ENCODE assay signal across 13 mouse cellular contexts in genomic region chr2:52720231-52721025, GRCm38 (mm10). TPM values are rescaled to one million over a fixed set of nuclear protein-coding genes. Genes with fewer than 3 reads are reported as not detected.
A peak's percentile ranks its signal among the peaks of the same experiment; 100 is the strongest.
DNase-seq lines count a peak whose midpoint lies in the region; ATAC-seq and TF ChIP-seq lines count a peak whose summit lies in the region.
"Had no signal": no experiment of that assay in that cellular context is flagged by ENCODE, and none has a peak within 500 bp of the region (broad histone marks: within the 10 kb centered on the region; RNA-seq: fewer than 3 reads in every experiment).

No protein-coding gene starts in this region.

- no peak for TF ChIP-seq POLR2A in liver, adult 2 months (IDR thresholded peaks at IDR 0.05; ENCODE audit: extremely low read depth, insufficient read depth, low read length)

- 57% methylated on average over 13 of the region's 13 CpGs for WGBS in liver, adult 2 months
- WGBS in liver, embryonic 11.5 days: 72% methylated on average over 13 of the region's 13 CpGs
- 68% methylated on average over 13 of the region's 13 CpGs for WGBS in hindbrain, embryonic 10.5 days
- WGBS in midbrain, embryonic 16.5 days: 27% methylated on average over 13 of the region's 13 CpGs

- TF ChIP-seq CTCF in liver, adult 2 months (IDR thresholded peaks at IDR 0.05; ENCODE audit: low read depth, low read length): no peak

- H3K27ac ChIP-seq in liver, adult 2 months (replicated peaks; ENCODE audit: insufficient read depth, low read depth, low read length): no peak overlapping the region
- no peak overlapping the region for H3K27ac ChIP-seq in liver, embryonic 11.5 days (ENCODE audit: low read depth, low read length)
- no peak overlapping the region for H3K27ac ChIP-seq in hindbrain, embryonic 10.5 days
- H3K27ac ChIP-seq in midbrain, embryonic 16.5 days (ENCODE audit: low read length): no peak overlapping the region
- H3K27ac ChIP-seq: layer of hippocampus, adult 2 months; liver, embryonic 14.5 days had no signal

- no peak overlapping the region for H3K4me2 ChIP-seq in liver, embryonic 11.5 days
- H3K4me2 ChIP-seq in midbrain, embryonic 16.5 days (ENCODE audit: low read length): no peak overlapping the region

- H3K9ac ChIP-seq in liver, adult 2 months (ENCODE audit: low read depth, low read length): no peak overlapping the region
- no peak overlapping the region for H3K9ac ChIP-seq in liver, embryonic 11.5 days (ENCODE audit: low read depth, low read length)
- H3K9ac ChIP-seq in midbrain, embryonic 16.5 days (ENCODE audit: low read depth, low read length): no peak overlapping the region
- H3K9ac ChIP-seq: liver, embryonic 14.5 days had no signal

- no peak overlapping the region for H3K4me3 ChIP-seq in liver, adult 2 months (ENCODE audit: insufficient read depth, low read depth, low read length)
- H3K4me3 ChIP-seq in liver, embryonic 11.5 days (ENCODE audit: low read depth, low read length): no peak overlapping the region
- H3K4me3 ChIP-seq in hindbrain, embryonic 10.5 days: no peak overlapping the region
- H3K4me3 ChIP-seq in midbrain, embryonic 16.5 days (ENCODE audit: low read depth, low read length): no peak overlapping the region
- H3K4me3 ChIP-seq: layer of hippocampus, adult 2 months had no signal

- H3K9me3 ChIP-seq in liver, embryonic 11.5 days (ENCODE audit: control insufficient read depth, low read length): no peaks in the 10 kb centered on the region
- no peaks in the 10 kb centered on the region for H3K9me3 ChIP-seq in hindbrain, embryonic 10.5 days
- H3K9me3 ChIP-seq in midbrain, embryonic 16.5 days (replicated peaks; ENCODE audit: control insufficient read depth, low read length, poor library complexity, severe bottlenecking): no peaks in the 10 kb centered on the region

- peaks cover 2% of the 10 kb centered on the region; the same call in 1 of the 2 replicates for H3K4me1 ChIP-seq in liver, adult 2 months (ENCODE audit: control insufficient read depth, insufficient read depth, low read length)
- no peaks in the 10 kb centered on the region for H3K4me1 ChIP-seq in liver, embryonic 11.5 days (replicated peaks; ENCODE audit: control insufficient read depth, insufficient read depth, low read length)
- H3K4me1 ChIP-seq in hindbrain, embryonic 10.5 days (replicated peaks): peaks cover 8% of the 10 kb centered on the region; the same call in 1 of the 2 replicates
- 0 out of 2 replicates have a peak, but pooled peaks cover 2% of the 10 kb centered on the region for H3K4me1 ChIP-seq in midbrain, embryonic 16.5 days (ENCODE audit: control insufficient read depth, insufficient read depth, low read length)

- H3K27me3 ChIP-seq in liver, adult 2 months (ENCODE audit: control insufficient read depth, insufficient read depth, low read length): no peaks in the 10 kb centered on the region
- H3K27me3 ChIP-seq in liver, embryonic 11.5 days (replicated peaks; ENCODE audit: control insufficient read depth, insufficient read depth, low read length): no peaks in the 10 kb centered on the region
- H3K27me3 ChIP-seq in hindbrain, embryonic 10.5 days (ENCODE audit: insufficient read depth, poor library complexity, severe bottlenecking): no peaks in the 10 kb centered on the region
- H3K27me3 ChIP-seq in midbrain, embryonic 16.5 days (ENCODE audit: control insufficient read depth, insufficient read depth, low read depth, low read length): no peaks in the 10 kb centered on the region

- DNase-seq in liver, adult 2 months (ENCODE audit: extremely low read depth, low read depth, low spot score): peak; percentile 58
- DNase-seq in liver, embryonic 11.5 days (ENCODE audit: low spot score): no peak
- peak; percentile 39 for DNase-seq in embryo, embryonic 11 days
- DNase-seq in hindbrain, embryonic 10.5 days (ENCODE audit: low spot score): peak; percentile 18
- DNase-seq in T-cell, adult 2 months (ENCODE audit: low spot score): no peak
- DNase-seq in spleen, postnatal 36 days (ENCODE audit: low spot score in 2 of 2): no peak
- DNase-seq: gastrocnemius, postnatal 10 days; heart, postnatal 4 days had no signal

- no peak for ATAC-seq in liver, embryonic 11.5 days (replicated peaks; ENCODE audit: low FRiP score)
- 0 out of 2 replicates have a peak, but pooled peaks have one; percentile 66 for ATAC-seq in midbrain, embryonic 16.5 days
- ATAC-seq in activated CD4-positive, CD25-positive, alpha-beta regulatory T cell, adult 4 months: no peak

- peaks cover 8% of the 10 kb centered on the region; the same call in 1 of the 2 replicates for H3K79me2 ChIP-seq in liver, adult 2 months (ENCODE audit: control insufficient read depth, insufficient read depth, low read length)

- no peaks in the 10 kb centered on the region; the same call in 1 of the 2 replicates for H3K36me3 ChIP-seq in liver, adult 2 months (ENCODE audit: control insufficient read depth, insufficient read depth, low read length)
- no peaks in the 10 kb centered on the region for H3K36me3 ChIP-seq in liver, embryonic 11.5 days (ENCODE audit: control insufficient read depth, insufficient read depth, low read length)
- peaks cover 8% of the 10 kb centered on the region for H3K36me3 ChIP-seq in hindbrain, embryonic 10.5 days
- H3K36me3 ChIP-seq in midbrain, embryonic 16.5 days (ENCODE audit: control insufficient read depth, insufficient read depth, low read length): 0 out of 2 replicates have a peak, but pooled peaks cover 3% of the 10 kb centered on the region

RNA-seq across cellular contexts. Expression of gene Stam2, which starts 21.7 kb away (rescaled TPM):
- total RNA-seq in liver, adult 2 months (2014; rRNA removed): 6.1 and 6.4 TPM in 2 replicates
- polyA plus RNA-seq in liver, adult 2 months (2012; rRNA removed): 3.3 and 3.8 TPM in 2 replicates
- polyA plus RNA-seq in liver, embryonic 11.5 days (2014; fragmentation: Nextera tagmentation; extraction: Ambion mirVana): 22.2 and 25.5 TPM in 2 replicates
- polyA plus RNA-seq in hindbrain, embryonic 10.5 days (2016; fragmentation: Nextera tagmentation; extraction: Ambion mirVana): 36.1 and 37.6 TPM in 2 replicates
- 41.1 and 45.3 TPM in 2 replicates for polyA plus RNA-seq in midbrain, embryonic 16.5 days (2015; fragmentation: Nextera tagmentation; extraction: Ambion mirVana)
- 10 to 100 TPM; 41.5 to 43.7 TPM for polyA plus RNA-seq in activated CD4-positive, CD25-positive, alpha-beta regulatory T cell, adult 4 months (2017; shearing (Covaris generic))

RNA-seq across cellular contexts. Expression of gene Cacnb4, which starts 43.8 kb away (rescaled TPM):
- 0.13 TPM in 1 of 2 replicates, not detected in the other for total RNA-seq in liver, adult 2 months (2014; rRNA removed)
- polyA plus RNA-seq in liver, adult 2 months (2012; rRNA removed): 0.01 TPM in 1 of 2 replicates, not detected in the other
- 0.48 and 0.69 TPM in 2 replicates for polyA plus RNA-seq in liver, embryonic 11.5 days (2014; fragmentation: Nextera tagmentation; extraction: Ambion mirVana)
- polyA plus RNA-seq in hindbrain, embryonic 10.5 days (2016; fragmentation: Nextera tagmentation; extraction: Ambion mirVana): 0.68 and 1.8 TPM in 2 replicates
- 14.7 and 15.6 TPM in 2 replicates for polyA plus RNA-seq in midbrain, embryonic 16.5 days (2015; fragmentation: Nextera tagmentation; extraction: Ambion mirVana)
- under 1 TPM; 0.20 to 0.30 TPM for polyA plus RNA-seq in activated CD4-positive, CD25-positive, alpha-beta regulatory T cell, adult 4 months (2017; shearing (Covaris generic))
- total RNA-seq: common myeloid progenitor, adult 5-6 weeks had no signal

Comparison
In these comparisons a context has a peak if more than half of its experiments do, and no peak if none do; other contexts are left out.
1. DNase-seq: peak in liver, adult 2 months (single experiment), embryo, embryonic 11 days (single experiment) and hindbrain, embryonic 10.5 days (single experiment); none in liver, embryonic 11.5 days (single experiment), T-cell, adult 2 months (single experiment) and spleen, postnatal 36 days (0 of 2).